Mouse (Mus musculus): ENCODE results near the gene Ifit1bl1. TPM values are rescaled to one million over a fixed set of nuclear protein-coding genes. Genes with fewer than 3 reads are reported as not detected.
A peak's percentile ranks its signal among the peaks of the same experiment; 100 is the strongest.
"Not testable (repeated sequence)": the region's sequence is repeated elsewhere in the genome, so short reads cannot be mapped to it uniquely, and the experiment has no call there.

Gene Ifit1bl1
- polyA plus RNA-seq, 1 experiment from 2014 or later, result 0.25 TPM

- ATAC-seq (ENCODE audit: low FRiP score, low read depth); H3K4me1 ChIP-seq; H3K36me3 ChIP-seq; H3K9me3 ChIP-seq; H3K27me3 ChIP-seq (replicated peaks); H3K9ac ChIP-seq; H3K4me2 ChIP-seq (replicated peaks); H3K27ac ChIP-seq; H3K4me3 ChIP-seq: not testable (repeated sequence)
- WGBS, result 93% methylated on average over 6 of the region's 11 CpGs
Observed at GRCm38 (mm10) chr19:34612243-34613001, 10.7 kb upstream of the Ifit1bl1 start.

- H3K4me3 ChIP-seq; H3K36me3 ChIP-seq; H3K9me3 ChIP-seq; H3K4me2 ChIP-seq (replicated peaks); H3K27me3 ChIP-seq (replicated peaks); H3K27ac ChIP-seq; H3K4me1 ChIP-seq; ATAC-seq (ENCODE audit: low FRiP score, low read depth); H3K9ac ChIP-seq: not testable (repeated sequence)
- WGBS, result 72% methylated on average over 3 of the region's 3 CpGs
Observed at GRCm38 (mm10) chr19:34610118-34610517, 8.4 kb upstream of the Ifit1bl1 start.

GRCm38 (mm10) chr19:34607237-34608051 lies 5.7 kb upstream of the Ifit1bl1 start, which contains the start of gene Ifit3b:
TSS of gene Ifit3b (plus strand) at chr19:34607970.
- H3K36me3 ChIP-seq; H3K27me3 ChIP-seq (replicated peaks); H3K9ac ChIP-seq; H3K9me3 ChIP-seq; H3K27ac ChIP-seq; H3K4me2 ChIP-seq (replicated peaks); H3K4me3 ChIP-seq; H3K4me1 ChIP-seq: not testable (repeated sequence)
- WGBS, result 69% methylated on average over 4 of the region's 4 CpGs
- 0 out of 2 replicates have a peak, but pooled peaks have one; percentile 4 for ATAC-seq (ENCODE audit: low FRiP score, low read depth)

GRCm38 (mm10) chr19:34605472-34605871 lies 3.7 kb upstream of the Ifit1bl1 start:
- H3K36me3 ChIP-seq, result no peaks in the 10 kb centered on the region
- no peak for ATAC-seq (ENCODE audit: low FRiP score, low read depth)
- no peak overlapping the region for H3K9ac ChIP-seq
- H3K4me2 ChIP-seq (replicated peaks), result no peak overlapping the region
- H3K9me3 ChIP-seq, result no peaks in the 10 kb centered on the region
- H3K4me3 ChIP-seq, result no peak overlapping the region
- H3K27ac ChIP-seq, result no peak overlapping the region
- WGBS, result 86% methylated on average over 3 of the region's 3 CpGs
- H3K4me1 ChIP-seq, result no peaks in the 10 kb centered on the region
- no peaks in the 10 kb centered on the region for H3K27me3 ChIP-seq (replicated peaks)

- H3K4me1 ChIP-seq; H3K4me2 ChIP-seq (replicated peaks); H3K4me3 ChIP-seq; ATAC-seq (ENCODE audit: low FRiP score, low read depth); H3K27ac ChIP-seq; H3K9ac ChIP-seq; H3K9me3 ChIP-seq; H3K27me3 ChIP-seq (replicated peaks); H3K36me3 ChIP-seq: not testable (repeated sequence)
Observed at GRCm38 (mm10) chr19:34599250-34599649, 2.5 kb downstream of the Ifit1bl1 start.

GRCm38 (mm10) chr19:34598341-34598740 lies 3.4 kb downstream of the Ifit1bl1 start:
- Histone ChIP-seq H3K27ac (no peak overlapping the region), H3K9me3 (no peaks in the 10 kb centered on the region), H3K9ac (no peak overlapping the region), H3K4me3 (no peak overlapping the region), H3K36me3 (no peaks in the 10 kb centered on the region), H3K4me1 (no peaks in the 10 kb centered on the region), H3K4me2 (replicated peaks) (no peak overlapping the region), H3K27me3 (replicated peaks) (no peaks in the 10 kb centered on the region)
- ATAC-seq (ENCODE audit: low FRiP score, low read depth), result no peak
- 87% methylated on average over 2 of the region's 2 CpGs for WGBS

GRCm38 (mm10) chr19:34596811-34597210 lies 4.9 kb downstream of the Ifit1bl1 start:
- H3K27me3 ChIP-seq (replicated peaks), result no peaks in the 10 kb centered on the region

GRCm38 (mm10) chr19:34594523-34594922 lies 7.2 kb downstream of the Ifit1bl1 start:
- not testable (repeated sequence) for ATAC-seq (ENCODE audit: low FRiP score, low read depth); H3K9me3 ChIP-seq; H3K27ac ChIP-seq; H3K27me3 ChIP-seq (replicated peaks); H3K4me3 ChIP-seq; H3K4me1 ChIP-seq; H3K9ac ChIP-seq; H3K36me3 ChIP-seq; H3K4me2 ChIP-seq (replicated peaks)
- WGBS, result 80% methylated on average over 3 of the region's 3 CpGs

More at GRCm38 (mm10) chr19:34596811-34597210, 4.9 kb downstream of the Ifit1bl1 start:
- ATAC-seq (ENCODE audit: low FRiP score, low read depth), result no peak
- H3K36me3 ChIP-seq, result no peaks in the 10 kb centered on the region
- H3K9me3 ChIP-seq, result no peaks in the 10 kb centered on the region
- H3K4me2 ChIP-seq (replicated peaks), result no peak overlapping the region
- H3K4me3 ChIP-seq, result no peak overlapping the region
- no peaks in the 10 kb centered on the region for H3K4me1 ChIP-seq
- H3K27ac ChIP-seq, result no peak overlapping the region
- H3K9ac ChIP-seq, result no peak overlapping the region

GRCm38 (mm10) chr19:34593456-34593855 lies 8.3 kb downstream of the Ifit1bl1 start:
- no peak overlapping the region for H3K4me2 ChIP-seq (replicated peaks)
- 88% methylated on average over 2 of the region's 2 CpGs for WGBS

GRCm38 (mm10) chr19:34588959-34589358 lies 12.8 kb downstream of the Ifit1bl1 start:
- no peaks in the 10 kb centered on the region for H3K36me3 ChIP-seq
- no peak overlapping the region for H3K9ac ChIP-seq
- no peaks in the 10 kb centered on the region for H3K27me3 ChIP-seq (replicated peaks)
- H3K27ac ChIP-seq, result no peak overlapping the region
- no peak for ATAC-seq (ENCODE audit: low FRiP score, low read depth)
- no peaks in the 10 kb centered on the region for H3K4me1 ChIP-seq
- H3K4me2 ChIP-seq (replicated peaks), result no peak overlapping the region
- H3K4me3 ChIP-seq, result no peak overlapping the region
- H3K9me3 ChIP-seq, result no peaks in the 10 kb centered on the region

More at GRCm38 (mm10) chr19:34593456-34593855, 8.3 kb downstream of the Ifit1bl1 start:
- H3K9me3 ChIP-seq, result no peaks in the 10 kb centered on the region
- no peak overlapping the region for H3K9ac ChIP-seq
- no peak overlapping the region for H3K4me3 ChIP-seq
- H3K36me3 ChIP-seq, result no peaks in the 10 kb centered on the region
- no peaks in the 10 kb centered on the region for H3K4me1 ChIP-seq
- no peak for ATAC-seq (ENCODE audit: low FRiP score, low read depth)
- no peaks in the 10 kb centered on the region for H3K27me3 ChIP-seq (replicated peaks)
- no peak overlapping the region for H3K27ac ChIP-seq

- H3K27me3 ChIP-seq (replicated peaks); H3K4me1 ChIP-seq; ATAC-seq (ENCODE audit: low FRiP score, low read depth); H3K4me3 ChIP-seq; H3K27ac ChIP-seq; H3K36me3 ChIP-seq; H3K9ac ChIP-seq; H3K9me3 ChIP-seq; H3K4me2 ChIP-seq (replicated peaks): not testable (repeated sequence)
- 88% methylated on average over 7 of the region's 12 CpGs for WGBS
Observed at GRCm38 (mm10) chr19:34587898-34588692, 13.7 kb downstream of the Ifit1bl1 start.

Measured in neural tube, embryonic 12.5 days (tissue).